Mouse (Mus musculus): ENCODE results near the gene Zcchc3. TPM values are rescaled to one million over a fixed set of nuclear protein-coding genes. Genes with fewer than 3 reads are reported as not detected.
"Not testable (repeated sequence)": the region's sequence is repeated elsewhere in the genome, so short reads cannot be mapped to it uniquely, and the experiment has no call there.

Zcchc3 gene
- 10 to 100 TPM in 1 of 2 experiments, 1 to 10 TPM in 1; 9.4 to 11.1 TPM for total RNA-seq (2021)
- long read RNA-seq, experiment 1, transcript Zcchc3-201 (1 exons, 3,073 nt), result major isoform, 19 of 19 reads
- long read RNA-seq, experiment 1, partial matches to known transcripts, result 0 of 19 reads
- long read RNA-seq, experiment 1, other reads (novel, unspliced or antisense), result 0 of 19 reads
- long read RNA-seq, experiment 2, transcript Zcchc3-201 (1 exons, 3,073 nt), result major isoform, 11 of 11 reads
- long read RNA-seq, experiment 2, partial matches to known transcripts, result 0 of 11 reads
- long read RNA-seq, experiment 2, other reads (novel, unspliced or antisense), result 0 of 11 reads

GRCm38 (mm10) chr2:152414591-152415165, at the start of gene Zcchc3:
Zcchc3 (minus strand) TSS chr2:152415027.
- DNase-seq, result peak; percentile 92

GRCm38 (mm10) chr2:152459241-152459640, 44.4 kb upstream of the Zcchc3 start:
- no peak for DNase-seq

DNA sequence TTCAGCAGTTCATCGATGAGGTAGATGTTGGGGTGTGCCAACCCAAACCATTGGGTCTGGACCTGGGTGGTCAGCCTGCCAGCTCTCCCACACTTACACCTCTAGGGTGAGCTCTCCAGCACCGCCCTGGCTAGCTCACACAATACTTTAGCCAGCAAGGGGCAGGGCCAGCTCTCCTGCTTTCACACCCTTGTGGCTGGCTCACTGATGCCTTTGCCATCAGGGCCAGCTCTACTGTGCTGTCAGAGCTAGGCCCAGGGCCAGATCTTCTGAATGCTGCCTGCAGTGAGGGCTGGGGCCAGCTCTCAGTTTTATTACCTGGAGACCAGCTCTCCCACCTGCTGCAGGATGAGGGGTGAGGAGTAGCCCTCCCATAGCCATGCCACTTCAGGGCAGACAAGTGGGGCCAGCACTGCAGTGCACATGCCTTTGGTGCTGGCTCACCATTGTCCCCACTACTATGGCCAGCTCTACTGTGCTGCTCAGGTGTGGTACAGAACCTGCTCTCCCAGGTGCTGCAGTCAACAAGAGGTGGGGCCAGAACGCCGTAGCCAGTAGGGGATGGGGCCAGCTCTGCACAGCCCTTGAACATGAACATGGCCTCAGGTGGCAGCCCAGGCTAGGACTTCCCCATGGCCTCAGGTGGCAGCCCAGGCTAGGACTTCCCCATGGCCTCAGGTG, 37.4 kb upstream of the Zcchc3 start:
- DNase-seq, result no peak

GRCm38 (mm10) chr2:152450241-152450640, 35.4 kb upstream of the Zcchc3 start:
- DNase-seq, result peak; percentile 76

- no peak for DNase-seq
These were observed 32.6 kb upstream of the Zcchc3 start for GRCm38 (mm10) chr2:152447461-152447860.

DNA sequence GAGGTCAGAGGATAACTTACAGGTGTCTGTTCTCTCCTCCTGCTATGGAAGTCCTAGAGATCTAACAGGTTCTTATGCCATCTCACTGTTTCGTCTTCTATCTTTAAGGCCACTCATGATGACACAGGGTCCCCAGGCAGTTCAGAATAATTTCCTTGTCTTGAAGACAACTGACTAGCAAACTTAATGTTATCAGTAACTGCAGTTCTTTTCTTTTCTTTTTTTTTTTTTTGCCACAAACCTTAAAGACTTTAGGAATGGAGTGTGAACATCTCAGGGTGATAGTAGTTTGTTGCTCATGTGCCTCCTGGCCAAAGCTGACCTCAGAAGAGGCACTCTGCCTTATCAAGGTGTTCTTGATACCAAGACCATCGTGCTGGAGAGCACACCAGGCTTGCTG, 31.8 kb upstream of the Zcchc3 start:
- DNase-seq, result no peak

- no peak for DNase-seq
These were observed 28.5 kb upstream of the Zcchc3 start for GRCm38 (mm10) chr2:152443281-152443680.

GRCm38 (mm10) chr2:152442322-152442721, 27.5 kb upstream of the Zcchc3 start:
- DNase-seq, result no peak

DNA sequence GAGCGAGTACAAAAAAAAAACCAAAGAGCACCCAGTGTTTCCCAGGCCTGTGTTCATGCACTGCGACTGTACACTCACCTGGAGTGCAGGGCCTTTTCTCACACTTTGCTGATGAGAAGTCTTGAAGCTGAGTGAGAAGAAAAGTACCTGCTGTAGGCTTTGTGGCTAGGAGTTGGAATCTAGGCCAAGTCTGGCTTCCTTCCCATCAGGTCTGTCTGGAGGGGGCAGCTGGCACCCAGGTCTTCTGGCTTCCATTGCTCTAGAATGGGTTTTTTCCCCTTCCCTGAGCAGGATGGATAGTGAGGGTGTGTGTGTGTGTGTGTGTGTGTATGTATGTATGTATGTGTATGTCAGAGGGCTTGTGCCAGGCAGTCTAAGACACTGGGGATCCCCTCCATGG, 25.0 kb upstream of the Zcchc3 start:
- no peak for DNase-seq

DNA sequence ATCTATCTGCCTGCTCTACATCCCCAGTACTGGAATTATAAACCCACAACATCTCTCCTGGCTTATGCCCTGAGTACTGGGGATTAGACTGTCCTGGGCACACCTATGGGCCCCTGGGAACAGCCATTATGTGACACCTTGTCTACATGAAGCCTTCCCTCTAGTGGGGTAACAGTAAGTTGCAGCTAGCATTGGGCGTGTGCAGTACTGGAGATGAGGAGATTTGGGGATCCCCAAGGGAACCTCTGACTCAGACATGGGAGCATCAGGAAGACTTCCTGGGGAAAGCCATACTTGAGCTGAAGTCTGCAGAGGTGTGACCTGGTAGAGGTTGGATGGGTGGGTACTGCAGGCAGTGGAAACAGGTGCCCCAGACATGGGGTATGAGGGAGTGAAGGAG, 24.1 kb upstream of the Zcchc3 start:
- DNase-seq, result no peak

GRCm38 (mm10) chr2:152436983-152437860, 22.4 kb upstream of the Zcchc3 start:
- peak; percentile 92 for DNase-seq

- peak; percentile 19 for DNase-seq
These were observed 21.6 kb upstream of the Zcchc3 start for GRCm38 (mm10) chr2:152436405-152436901.

- not testable (repeated sequence) for DNase-seq
These were observed 13.7 kb upstream of the Zcchc3 start for GRCm38 (mm10) chr2:152428481-152428880.

GRCm38 (mm10) chr2:152427493-152427892, 12.7 kb upstream of the Zcchc3 start:
- peak; percentile 59 for DNase-seq

DNA sequence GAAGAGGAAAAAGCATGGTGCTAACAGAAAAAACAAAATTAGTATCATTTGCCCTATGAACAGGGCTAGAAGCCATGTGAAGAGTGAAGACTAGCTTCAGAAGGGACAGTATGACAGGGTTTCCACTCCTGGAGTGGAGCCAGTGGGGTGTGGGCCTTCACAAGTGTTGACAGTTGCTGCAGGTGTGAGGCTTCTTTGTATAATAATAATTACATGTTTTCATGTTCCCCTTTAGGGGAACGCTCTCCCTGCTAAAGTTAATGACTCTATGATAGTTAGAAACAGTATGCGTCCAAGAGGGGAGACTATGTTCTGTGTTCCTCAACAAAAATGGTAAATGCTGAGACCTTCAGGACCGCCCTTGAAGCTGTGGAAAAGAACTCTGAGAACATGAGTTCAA, 959 bp upstream of the Zcchc3 start:
- DNase-seq, result no peak

- DNase-seq, result no peak
These were observed 460 bp upstream of the Zcchc3 start, which contains the start of gene 6820408C15Rik for GRCm38 (mm10) chr2:152415287-152415686. 6820408C15Rik (plus strand) TSS chr2:152415587.

- DNase-seq, result peak; percentile 52
These were observed 852 bp downstream of the Zcchc3 start for GRCm38 (mm10) chr2:152413765-152414584.

DNA sequence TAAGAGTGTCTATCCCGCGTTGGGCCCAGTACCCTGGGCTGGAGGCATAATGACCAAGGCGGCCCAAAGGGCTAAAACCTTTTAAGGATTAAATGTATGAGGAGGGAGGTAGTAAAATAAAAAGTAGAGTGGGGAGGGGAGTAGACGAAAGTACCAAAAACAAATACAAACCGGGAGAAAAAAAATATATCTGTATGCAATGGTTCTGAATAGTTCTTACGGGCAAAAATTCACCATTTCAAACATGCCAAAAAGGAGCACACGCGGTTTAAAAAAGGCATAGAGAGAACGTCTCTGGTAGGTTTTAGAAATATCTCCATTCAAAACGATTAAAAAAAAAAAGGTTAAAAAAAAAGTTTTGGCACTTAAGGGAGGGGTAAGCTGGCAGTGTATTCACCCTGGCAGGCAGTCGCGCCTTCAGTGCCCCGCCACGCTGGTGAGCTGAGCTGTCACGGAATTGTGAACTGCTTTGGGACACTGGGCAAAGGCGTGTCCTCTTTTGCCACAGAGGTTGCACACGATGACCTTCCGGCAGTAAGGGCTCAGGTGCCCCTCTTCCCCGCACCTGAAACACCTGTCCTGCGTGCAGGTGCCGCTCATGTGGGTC, 1.6 kb downstream of the Zcchc3 start:
- DNase-seq, result peak; percentile 56

- no peak for DNase-seq
These were observed 2.2 kb downstream of the Zcchc3 start for GRCm38 (mm10) chr2:152412526-152413157.

DNA sequence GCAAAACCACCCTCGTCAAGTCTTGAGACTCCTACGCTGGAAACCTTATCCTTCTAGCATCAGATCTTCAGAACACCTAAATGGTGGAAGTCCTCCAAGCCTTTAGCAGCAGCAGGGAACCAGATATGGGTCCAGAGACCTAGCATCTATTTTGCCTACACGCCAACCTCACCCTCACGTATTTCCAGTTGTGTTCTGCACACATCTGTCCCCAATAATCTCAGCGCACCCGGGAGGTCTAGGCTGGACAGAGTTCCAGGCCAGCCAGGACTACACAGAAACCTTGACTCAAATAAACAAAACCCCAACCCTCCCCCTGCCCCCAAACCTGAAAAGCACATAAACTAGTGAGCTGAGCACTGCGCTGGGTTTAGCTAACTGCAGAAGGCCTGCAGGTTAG, 3.4 kb downstream of the Zcchc3 start:
- DNase-seq, result no peak

Measured in adrenal gland, postnatal 10 days (tissue).